Mouse (Mus musculus) liver, embryonic 14.5 days (tissue): ENCODE data around the gene Mnd1. TPM values are rescaled to one million over a fixed set of nuclear protein-coding genes. Genes with fewer than 3 reads are reported as not detected.

Experiments used
- ATAC-seq: fragments of 200-750 bp; cut with Nextera tagmentation; 2 replicates; pipeline ENCODE4 v1.8.0; 2017; ENCODE audit warnings: moderate number of reproducible peaks, mild to moderate bottlenecking, moderate library complexity; ENCODE audit not compliant: insufficient read depth
- DNase-seq, 3 experiments: peaks; one replicate each; pipeline ENCODE4 v3.0.0-alpha.2; 2012 to 2013; ENCODE audit warnings: low read depth in 3 of 3, low spot score in 3 of 3
- H3K27ac ChIP-seq: fragments of 300-500 bp; sonication (generic); 2 replicates; pipeline ENCODE4 v1.5.1; 2014; ENCODE audit warnings: moderate library complexity, mild to moderate bottlenecking, control low read depth, inconsistent platforms
- H3K27me3 ChIP-seq: fragments of 300-500 bp; sonication (generic); 2 replicates; pipeline ENCODE4 v1.6.1; 2014; ENCODE audit warnings: mild to moderate bottlenecking, low read length, moderate library complexity; ENCODE audit not compliant: control insufficient read depth, insufficient read depth
- H3K36me3 ChIP-seq: fragments of 300-500 bp; sonication (generic); replicated peaks from 2 replicates; pipeline ENCODE4 v1.6.1; 2014; ENCODE audit warnings: low read depth; ENCODE audit not compliant: control insufficient read depth, insufficient read depth
- H3K4me1 ChIP-seq, 2 experiments: fragments of 200-500 bp in 1 of 2; fragments of 300-500 bp in 1 of 2; sonication (generic) in 1 of 2; replicated peaks; 2 replicates each; pipeline ENCODE4 v1.6.1; 2012 to 2014; ENCODE audit warnings: antibody characterized with exemption in 1 of 2, inconsistent platforms in 1 of 2, low read length in 1 of 2; ENCODE audit not compliant: control insufficient read depth in 2 of 2, insufficient read depth in 2 of 2
- H3K4me2 ChIP-seq: fragments of 300-500 bp; sonication (generic); 2 replicates; pipeline ENCODE4 v1.6.1; 2014; ENCODE audit warnings: low read depth, mild to moderate bottlenecking, control low read depth, moderate library complexity
- H3K4me3 ChIP-seq, 2 experiments: fragments of 200-500 bp in 1 of 2; fragments of 300-500 bp in 1 of 2; sonication (generic) in 1 of 2; 2 replicates each; pipeline ENCODE4 v1.5.1; 2012 to 2014; ENCODE audit warnings: low read depth in 2 of 2, low read length in 2 of 2, mild to moderate bottlenecking in 2 of 2, control low read depth in 1 of 2, inconsistent platforms in 1 of 2, moderate library complexity in 1 of 2; ENCODE audit not compliant: insufficient read depth in 1 of 2
- H3K9ac ChIP-seq: fragments of 300-500 bp; sonication (generic); replicated peaks from 2 replicates; pipeline ENCODE4 v1.6.1; 2014; ENCODE audit warnings: mild to moderate bottlenecking, control low read depth, moderate library complexity
- H3K9me3 ChIP-seq: fragments of 300-500 bp; sonication (generic); 2 replicates; pipeline ENCODE4 v1.6.1; 2016; ENCODE audit warnings: low read length, mixed read lengths; ENCODE audit not compliant: control insufficient read depth
- CTCF ChIP-seq: IDR thresholded peaks from 2 replicates; pipeline ENCODE4 v1.5.1; 2016; ENCODE audit warnings: antibody characterized with exemption, low read depth, control low read depth
- EP300 ChIP-seq: IDR thresholded peaks from 2 replicates; pipeline ENCODE4 v1.6.1; 2016; ENCODE audit warnings: antibody characterized with exemption, low read depth
- WGBS: fragments of 180-500 bp; shearing (Covaris S2); extraction: QIAGEN DNeasy Blood & Tissue Kit; methylation state at CpG from one replicate; pipeline ENCODE4 v1.1.7; 2014; ENCODE audit not compliant: insufficient replicate concordance; 5-methylcytosine and 5-hydroxymethylcytosine counted together
- polyA plus RNA-seq, 2 experiments: library from polyadenylated mRNA; depleted of rRNA in 1 of 2; stranded (reverse) in 1 of 2; unstranded in 1 of 2; fragments of >200 nt; fragmentation: Nextera tagmentation in 1 of 2; extraction: Ambion mirVana in 1 of 2; gene quantifications; 2 replicates each; pipeline versions ENCODE4 v1.2.1 to v1.2.3; 2012 to 2014

Mnd1 gene
- polyA plus RNA-seq, 2 experiments = 6.2 TPM

DNA sequence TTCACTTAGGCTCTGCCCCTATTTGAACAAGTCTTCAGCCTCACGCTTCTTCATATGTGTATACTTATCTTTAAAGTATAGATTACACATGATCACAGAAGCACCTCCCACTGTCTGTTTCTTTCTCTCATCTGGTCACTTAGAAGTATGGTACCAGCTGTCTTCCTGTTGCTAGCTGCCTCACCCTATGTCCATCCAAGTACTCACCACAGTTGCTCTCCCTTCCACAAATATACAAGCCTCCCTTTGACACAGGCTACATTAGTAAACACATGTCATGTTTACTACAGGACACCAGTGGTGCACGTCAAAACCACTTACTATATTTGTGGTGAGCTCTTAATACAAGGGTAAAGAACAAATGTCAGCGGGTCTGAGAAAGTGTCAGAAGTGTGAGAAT, 24.2 kb downstream of the Mnd1 start:
- no peaks in the 10 kb centered on the region for H3K9me3 ChIP-seq
- no peaks in the 10 kb centered on the region for H3K27me3 ChIP-seq
- DNase-seq (no peak), ATAC-seq (no peak)
- no peak overlapping the region for H3K4me3 ChIP-seq
- no peak overlapping the region for H3K4me2 ChIP-seq
- WGBS = 72% methylated on average over 3 of the region's 3 CpGs
- H3K9ac ChIP-seq = no peak overlapping the region
- H3K4me1 ChIP-seq = peaks cover 6 to 16% of the 10 kb centered on the region in 2 experiments
- no peaks in the 10 kb centered on the region for H3K36me3 ChIP-seq
- TF ChIP-seq CTCF = no peak
- no peak for TF ChIP-seq EP300
- no peak overlapping the region for H3K27ac ChIP-seq

DNA sequence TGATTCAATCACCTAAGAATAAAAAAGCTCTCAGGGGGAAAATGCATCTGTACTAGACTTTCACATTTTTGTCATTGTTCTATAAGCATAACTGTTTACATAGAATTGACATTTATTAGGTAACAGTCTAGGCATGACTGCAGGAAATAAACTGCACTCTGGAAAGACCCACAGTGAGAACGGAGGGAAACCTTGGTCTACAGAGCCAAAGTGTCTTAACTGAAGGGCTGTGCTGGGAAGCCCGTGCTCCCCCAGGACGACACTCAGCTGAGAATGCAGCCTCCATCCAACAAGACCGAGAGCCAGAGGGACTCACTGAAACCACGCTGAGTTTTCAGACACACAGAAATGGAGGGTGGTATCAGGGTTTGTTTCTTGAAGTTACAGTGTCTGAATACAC, 24.8 kb downstream of the Mnd1 start:
- ATAC-seq (no peak), DNase-seq (no peak)
- Histone ChIP-seq H3K4me2 (no peak overlapping the region), H3K27me3 (no peaks in the 10 kb centered on the region), H3K27ac (no peak overlapping the region), H3K36me3 (no peaks in the 10 kb centered on the region), H3K4me1 (peaks cover 4 to 11% of the 10 kb centered on the region in 2 experiments), H3K4me3 (no peak overlapping the region), H3K9ac (no peak overlapping the region), H3K9me3 (no peaks in the 10 kb centered on the region)
- TF ChIP-seq EP300 (no peak), CTCF (no peak)
- 69% methylated on average over 5 of the region's 5 CpGs for WGBS

DNA sequence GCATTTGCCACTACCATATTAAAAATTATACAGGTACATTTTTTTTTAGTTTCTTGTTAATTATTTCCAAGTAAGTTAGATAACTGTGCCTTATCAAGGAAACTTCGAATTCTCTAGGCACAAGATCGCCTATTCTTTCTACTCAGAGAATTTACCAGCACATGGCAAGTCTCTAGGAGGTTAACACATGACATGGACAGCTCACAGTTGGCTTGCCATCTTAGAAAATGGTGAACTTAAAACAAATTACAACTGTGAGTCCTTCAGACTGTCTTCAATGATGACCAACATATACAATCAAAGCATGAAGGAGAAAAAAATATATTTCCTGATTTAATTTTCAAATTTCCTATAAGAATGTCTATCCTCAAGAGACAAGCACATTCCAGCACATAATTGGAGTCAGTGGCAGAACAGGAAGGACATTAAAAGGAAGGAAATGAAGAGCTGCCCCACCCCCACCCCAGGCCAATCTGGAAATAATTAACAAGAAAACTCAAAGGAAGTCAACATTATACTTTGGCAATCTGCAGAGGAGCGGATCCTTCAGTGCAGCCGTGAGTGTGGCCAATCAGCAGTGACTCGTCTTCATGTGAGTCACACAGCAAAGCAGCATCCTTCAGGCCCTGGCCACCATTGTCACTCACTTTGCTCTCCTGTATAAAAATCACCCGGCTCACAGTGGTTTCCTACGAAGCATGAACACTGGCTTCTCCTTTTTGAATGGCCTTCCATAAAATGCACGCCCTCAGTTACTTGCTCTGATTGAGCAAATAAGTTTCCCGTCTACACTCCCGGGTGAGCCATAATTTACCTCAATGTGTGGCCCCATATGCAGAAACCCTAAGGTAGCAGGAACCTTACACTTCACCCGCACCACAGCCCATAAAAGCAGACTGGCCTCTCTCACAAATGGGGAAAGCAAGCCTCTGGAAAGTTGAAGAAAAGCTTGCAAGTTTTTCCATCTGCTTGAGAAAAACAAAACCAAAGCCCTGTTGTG, 26.4 kb downstream of the Mnd1 start:
- H3K4me2 ChIP-seq = no peak overlapping the region
- H3K9me3 ChIP-seq = no peaks in the 10 kb centered on the region
- no peak for ATAC-seq
- TF ChIP-seq CTCF (no peak), EP300 (no peak)
- no peak for DNase-seq
- H3K36me3 ChIP-seq = no peaks in the 10 kb centered on the region
- no peaks in the 10 kb centered on the region for H3K27me3 ChIP-seq
- peaks cover 0 to 9% of the 10 kb centered on the region in 2 experiments; a peak in 2 of 4 replicates for H3K4me1 ChIP-seq
- 49% methylated on average over 11 of the region's 11 CpGs for WGBS
- H3K9ac ChIP-seq = no peak overlapping the region
- H3K4me3 ChIP-seq = no peak overlapping the region
- H3K27ac ChIP-seq = no peak overlapping the region

DNA sequence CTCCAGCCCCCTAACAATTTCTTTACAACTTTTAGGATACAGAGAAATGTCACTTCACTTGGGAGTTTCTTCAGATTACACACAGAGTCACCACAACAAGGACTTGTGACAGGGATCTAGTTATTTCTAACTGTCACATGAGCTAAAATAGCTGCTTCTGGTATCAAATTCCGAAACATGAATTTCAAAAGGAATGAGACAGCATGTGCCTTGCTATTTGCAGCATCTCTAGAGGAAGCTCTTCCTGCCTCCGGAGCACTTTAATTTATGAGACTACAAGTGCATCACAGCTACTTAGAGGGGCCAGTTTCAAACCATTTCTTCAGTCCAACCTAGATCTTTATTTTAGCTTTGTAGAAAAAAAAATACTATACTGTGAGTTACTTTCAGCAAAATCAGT, 28.2 kb downstream of the Mnd1 start:
- H3K9ac ChIP-seq = no peak overlapping the region
- DNase-seq (no peak), ATAC-seq (no peak)
- H3K27me3 ChIP-seq = no peaks in the 10 kb centered on the region
- no peak overlapping the region for H3K27ac ChIP-seq
- no peak overlapping the region for H3K4me2 ChIP-seq
- H3K9me3 ChIP-seq = no peaks in the 10 kb centered on the region
- TF ChIP-seq CTCF (no peak), EP300 (no peak)
- H3K36me3 ChIP-seq = no peaks in the 10 kb centered on the region
- 64% methylated on average over 2 of the region's 2 CpGs for WGBS
- H3K4me1 ChIP-seq = peaks cover 0 to 9% of the 10 kb centered on the region in 2 experiments; a peak in 2 of 4 replicates
- no peak overlapping the region for H3K4me3 ChIP-seq

DNA sequence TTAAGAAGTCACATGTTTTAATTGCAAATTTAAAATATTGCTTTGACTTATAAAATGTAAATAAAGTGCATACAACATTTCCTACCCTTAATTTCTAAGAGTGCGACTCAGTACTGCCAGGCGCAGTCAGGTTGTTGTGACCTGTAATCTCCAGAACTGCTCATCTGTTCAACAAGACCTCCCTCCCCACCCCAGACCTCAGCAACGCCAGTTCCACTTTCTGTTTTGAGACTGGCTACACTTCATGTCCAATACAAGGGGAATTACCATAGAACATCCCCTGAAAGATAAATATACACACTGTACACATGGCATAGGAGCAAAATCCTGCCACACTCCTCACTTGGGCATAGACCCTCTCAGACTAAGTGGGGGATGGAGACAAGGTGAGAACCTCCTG, 28.9 kb downstream of the Mnd1 start:
- WGBS = 66% methylated on average over 3 of the region's 3 CpGs
- DNase-seq = no peak
- H3K9me3 ChIP-seq = no peaks in the 10 kb centered on the region

More for the DNA sequence above, 28.9 kb downstream of the Mnd1 start:
- no peak for ATAC-seq
- peaks cover 0 to 9% of the 10 kb centered on the region in 2 experiments; a peak in 2 of 4 replicates for H3K4me1 ChIP-seq
- no peak overlapping the region for H3K9ac ChIP-seq
- H3K36me3 ChIP-seq = no peaks in the 10 kb centered on the region
- no peaks in the 10 kb centered on the region for H3K27me3 ChIP-seq
- no peak overlapping the region for H3K27ac ChIP-seq
- no peak for TF ChIP-seq EP300
- no peak for TF ChIP-seq CTCF
- no peak overlapping the region for H3K4me2 ChIP-seq
- H3K4me3 ChIP-seq = no peak overlapping the region
